Mouse (Mus musculus) midbrain, embryonic 12.5 days (tissue): Measurements from ENCODE around the gene 4931428L18Rik. TPM values are rescaled to one million over a fixed set of nuclear protein-coding genes. Genes with fewer than 3 reads are reported as not detected.

Source experiments
- ATAC-seq: fragments of 200-750 bp; cut with Nextera tagmentation; 2 replicates; pipeline ENCODE4 v1.8.0; 2017; ENCODE audit warnings: low read depth, moderate TSS enrichment, moderate library complexity; ENCODE audit not compliant: low FRiP score
- H3K27ac ChIP-seq: fragments of 300-500 bp; sonication (generic); replicated peaks from 2 replicates; pipeline ENCODE4 v1.5.1; 2016; ENCODE audit warnings: mild to moderate bottlenecking
- H3K27me3 ChIP-seq: fragments of 300-500 bp; sonication (generic); 2 replicates; pipeline ENCODE4 v1.6.1; 2016; ENCODE audit warnings: mild to moderate bottlenecking
- H3K36me3 ChIP-seq: fragments of 300-500 bp; sonication (generic); 2 replicates; pipeline ENCODE4 v1.6.1; 2016
- H3K4me1 ChIP-seq: fragments of 300-500 bp; sonication (generic); 2 replicates; pipeline ENCODE4 v1.6.1; 2016
- H3K4me2 ChIP-seq: fragments of 300-500 bp; sonication (generic); replicated peaks from 2 replicates; pipeline ENCODE4 v1.6.1; 2016; ENCODE audit warnings: mild to moderate bottlenecking, moderate library complexity
- H3K4me3 ChIP-seq: fragments of 300-500 bp; sonication (generic); 2 replicates; pipeline ENCODE4 v1.5.1; 2016; ENCODE audit warnings: mild to moderate bottlenecking
- H3K9ac ChIP-seq: fragments of 300-500 bp; sonication (generic); replicated peaks from 2 replicates; pipeline ENCODE4 v1.6.1; 2016; ENCODE audit warnings: mild to moderate bottlenecking, moderate library complexity
- H3K9me3 ChIP-seq: fragments of 300-500 bp; sonication (generic); 2 replicates; pipeline ENCODE4 v1.6.1; 2016; ENCODE audit warnings: mild to moderate bottlenecking
- WGBS: fragments of 180-500 bp; shearing (Covaris S2); methylation state at CpG from one replicate; pipeline ENCODE4 v1.1.7; 2016; 5-methylcytosine and 5-hydroxymethylcytosine counted together
- polyA plus RNA-seq: library from polyadenylated mRNA; unstranded; fragments of >200 nt; fragmentation: Nextera tagmentation; extraction: Ambion mirVana; gene quantifications from 2 replicates; pipeline ENCODE4 v1.2.1, GENCODE M21; 2016

The 4931428L18Rik gene
- polyA plus RNA-seq: not detected in 2 replicates

DNA sequence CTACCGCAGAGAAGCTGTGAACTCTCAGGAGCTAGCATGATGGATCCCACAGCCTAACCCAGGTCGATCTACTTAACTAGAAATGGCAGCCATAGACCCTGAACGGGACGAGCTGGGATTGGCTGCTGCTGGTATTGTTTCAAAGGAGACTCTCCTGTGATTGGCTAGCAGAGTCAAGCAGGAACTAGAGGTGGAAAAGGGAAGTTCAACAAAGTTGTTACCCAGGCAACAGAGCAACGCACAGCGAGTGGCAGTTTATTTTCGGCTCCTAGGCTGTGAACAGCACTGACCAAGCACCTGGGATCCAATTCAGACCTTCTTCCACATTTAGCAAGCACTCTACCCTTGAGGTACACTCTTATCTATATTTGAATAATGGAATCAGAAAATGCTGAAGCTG lies at the start of gene 4931428L18Rik, which contains the start of gene Pih1d3:
Gene 4931428L18Rik (minus strand): TSS at position 121 of the 400 bp plus-strand sequence.
Gene Pih1d3 (plus strand): TSS at position 275 of the 400 bp plus-strand sequence.
- no peaks in the 10 kb centered on the region for H3K27me3 ChIP-seq
- H3K4me2 ChIP-seq: no peak within 1 kb of the TSS
- H3K9ac ChIP-seq: no peak within 1 kb of the TSS
- no peaks in the 10 kb centered on the region for H3K36me3 ChIP-seq
- no peaks in the 10 kb centered on the region for H3K4me1 ChIP-seq
- WGBS: 86% methylated on average over 7 of the region's 7 CpGs
- H3K4me3 ChIP-seq: no peak within 1 kb of the TSS
- no peaks in the 10 kb centered on the region for H3K9me3 ChIP-seq
- no peak for ATAC-seq
- H3K27ac ChIP-seq: no peak within 1 kb of the TSS

DNA sequence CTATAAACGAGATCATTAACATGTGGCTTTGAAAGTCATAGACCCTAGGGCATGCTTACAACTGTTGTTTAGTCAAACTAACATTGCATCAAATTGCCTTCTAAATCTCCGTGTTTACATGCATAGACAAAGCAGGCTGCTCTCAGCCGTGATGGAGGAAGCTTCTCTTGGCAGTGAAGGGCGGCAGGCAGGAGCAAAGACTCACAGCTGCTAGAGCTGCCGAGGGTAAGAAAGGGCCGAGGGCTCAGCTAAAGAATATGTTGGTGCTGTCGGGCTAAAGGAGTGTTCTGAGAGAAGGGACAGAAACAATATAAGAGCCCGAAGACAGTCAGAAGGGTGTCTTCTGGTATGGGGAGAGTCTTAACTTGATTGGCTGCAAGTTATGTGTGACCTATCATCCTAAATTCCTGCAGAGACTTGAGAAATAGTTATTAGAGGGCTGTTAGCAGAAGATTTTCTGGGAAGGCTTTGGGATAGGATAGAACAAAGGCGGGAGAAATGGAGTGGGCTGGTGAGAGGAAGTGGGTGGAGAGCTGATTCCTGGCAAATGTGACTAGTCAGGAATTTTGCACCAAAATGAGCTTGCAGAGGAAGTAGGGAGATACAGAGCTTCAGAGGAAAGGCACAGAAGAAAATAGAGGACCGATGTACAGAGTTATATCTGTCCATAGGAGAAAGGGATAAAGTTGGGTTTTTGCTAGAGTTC lies 37.9 kb upstream of the 4931428L18Rik start:
- Histone ChIP-seq H3K4me3 (no peak overlapping the region), H3K27ac (no peak overlapping the region), H3K36me3 (no peaks in the 10 kb centered on the region), H3K9ac (no peak overlapping the region), H3K9me3 (no peaks in the 10 kb centered on the region), H3K4me1 (no peaks in the 10 kb centered on the region), H3K27me3 (no peaks in the 10 kb centered on the region), H3K4me2 (no peak overlapping the region)
- WGBS: 79% methylated on average over 10 of the region's 10 CpGs
- ATAC-seq: no peak

DNA sequence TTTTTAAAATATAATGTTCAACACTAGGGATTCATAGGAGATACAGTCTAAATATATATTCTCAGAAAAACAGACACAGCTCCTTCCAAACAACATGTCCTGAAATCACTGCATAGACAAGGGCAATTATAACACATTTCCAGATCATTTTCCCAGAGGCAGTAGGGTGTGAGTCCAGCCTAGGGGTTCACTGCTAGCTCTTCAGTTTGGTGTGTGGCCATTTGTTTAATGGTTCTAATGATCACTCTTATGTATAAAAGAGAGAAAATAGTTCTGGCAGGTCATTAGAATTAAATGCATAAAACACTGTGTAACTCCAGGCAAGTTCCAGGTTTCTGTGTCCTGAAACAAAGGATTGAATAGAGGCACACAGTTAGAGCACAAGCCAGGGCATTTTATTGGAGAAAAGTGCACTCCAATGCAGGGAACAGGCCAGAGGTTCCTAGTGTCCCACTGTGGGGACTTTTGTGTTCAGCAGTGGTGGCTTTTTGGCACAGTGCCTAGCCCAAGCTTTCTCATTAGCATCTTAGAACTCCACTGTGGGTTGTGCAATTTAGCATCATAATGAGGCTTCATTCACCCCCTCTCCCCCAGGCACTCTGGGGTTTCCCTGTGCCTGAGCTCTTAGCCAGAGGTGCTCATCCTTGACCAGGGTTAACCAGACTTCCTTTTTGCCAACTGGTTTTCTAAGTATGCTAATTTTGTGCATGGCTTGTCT lies 11.0 kb upstream of the 4931428L18Rik start:
- peak; percentile 92 for ATAC-seq
- no peak overlapping the region for H3K4me3 ChIP-seq

DNA sequence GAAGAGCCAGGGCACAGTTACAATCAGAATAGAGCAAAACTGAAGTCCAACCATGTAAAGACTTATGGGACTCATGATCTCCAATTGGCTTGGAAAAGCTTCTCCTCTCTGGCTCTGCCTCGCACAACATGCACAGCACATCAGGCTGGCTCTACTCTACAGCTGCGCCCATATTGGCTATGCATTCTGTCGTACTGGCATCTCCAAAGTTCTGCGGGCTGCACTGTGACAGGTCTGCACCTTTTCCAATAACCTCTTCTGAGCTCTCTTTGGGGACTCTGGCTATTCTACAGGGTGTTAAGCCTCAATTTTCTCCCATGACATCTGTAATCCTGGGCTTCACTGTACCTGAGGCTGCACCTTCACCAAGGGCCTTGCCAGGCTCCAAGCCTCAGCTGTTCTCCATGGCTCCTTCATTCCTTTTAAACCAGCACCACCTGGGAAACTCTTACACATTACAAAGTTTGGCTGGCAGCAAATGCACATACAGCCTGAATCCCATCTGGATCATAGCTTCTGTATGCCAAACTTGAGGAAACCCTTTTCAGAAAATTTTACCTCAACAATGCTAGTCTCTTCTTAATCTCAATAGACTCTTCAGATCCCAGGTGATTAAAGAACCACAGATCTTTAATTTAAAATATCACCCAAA lies 1.8 kb downstream of the 4931428L18Rik start:
- ATAC-seq: no peak
- no peaks in the 10 kb centered on the region for H3K4me1 ChIP-seq
- WGBS: 90% methylated on average over 4 of the region's 4 CpGs

More for the DNA sequence above, 11.0 kb upstream of the 4931428L18Rik start:
- Histone ChIP-seq H3K9me3 (no peaks in the 10 kb centered on the region), H3K27me3 (no peaks in the 10 kb centered on the region), H3K27ac (no peak overlapping the region), H3K4me2 (no peak overlapping the region), H3K4me1 (peaks cover 9% of the 10 kb centered on the region), H3K9ac (no peak overlapping the region), H3K36me3 (no peaks in the 10 kb centered on the region)

DNA sequence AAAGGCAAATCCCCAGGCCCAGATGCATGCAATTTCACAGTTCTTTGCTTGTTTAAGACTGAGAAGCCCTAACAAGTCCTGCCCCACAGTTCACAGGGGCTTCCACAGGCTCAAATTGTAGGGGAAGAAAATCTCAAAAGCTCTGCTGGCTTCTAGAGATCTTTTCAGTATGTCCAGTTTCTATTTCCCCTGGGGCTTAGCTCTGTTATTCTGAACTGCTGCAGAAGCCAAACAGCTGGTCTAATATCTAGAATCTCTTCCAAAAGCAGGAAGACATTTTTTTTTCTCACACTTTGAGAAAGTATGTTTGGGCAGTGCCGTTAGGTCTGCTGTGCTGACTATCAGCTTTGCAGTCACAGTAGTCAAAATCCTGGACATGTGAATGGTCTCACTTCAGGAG lies 7.7 kb downstream of the 4931428L18Rik start:
- Histone ChIP-seq H3K36me3 (no peaks in the 10 kb centered on the region), H3K4me2 (no peak overlapping the region), H3K4me3 (no peak overlapping the region), H3K9ac (no peak overlapping the region), H3K27me3 (no peaks in the 10 kb centered on the region), H3K9me3 (no peaks in the 10 kb centered on the region), H3K27ac (no peak overlapping the region), H3K4me1 (no peaks in the 10 kb centered on the region)
- ATAC-seq: no peak
- WGBS: 85% methylated on average over 1 of the region's 1 CpGs

More for the DNA sequence above, 1.8 kb downstream of the 4931428L18Rik start:
- H3K27me3 ChIP-seq: no peaks in the 10 kb centered on the region
- H3K9me3 ChIP-seq: no peaks in the 10 kb centered on the region
- no peak overlapping the region for H3K27ac ChIP-seq
- H3K36me3 ChIP-seq: no peaks in the 10 kb centered on the region
- H3K9ac ChIP-seq: no peak overlapping the region
- H3K4me2 ChIP-seq: no peak overlapping the region
- no peak overlapping the region for H3K4me3 ChIP-seq

DNA sequence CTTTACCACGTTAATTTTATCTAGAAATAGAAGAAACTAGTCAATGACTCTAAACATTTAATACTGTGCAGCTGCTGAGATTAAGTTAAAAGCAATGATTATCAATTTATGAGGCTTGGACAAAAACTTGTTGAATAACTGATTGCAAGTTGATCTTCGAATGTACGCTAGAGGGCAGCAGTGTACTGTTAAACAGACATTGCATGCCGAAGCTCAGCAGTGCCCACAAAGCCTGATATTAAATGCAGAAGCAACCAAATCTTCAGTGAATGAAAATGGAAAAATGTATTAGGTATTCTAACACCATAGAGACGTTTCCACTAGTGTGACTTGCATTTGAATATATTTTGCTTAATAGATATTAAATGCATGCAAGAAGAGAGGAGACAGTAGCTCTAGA lies 12.3 kb downstream of the 4931428L18Rik start:
- Histone ChIP-seq H3K4me1 (no peaks in the 10 kb centered on the region), H3K9ac (no peak overlapping the region), H3K4me3 (no peak overlapping the region), H3K9me3 (no peaks in the 10 kb centered on the region), H3K36me3 (no peaks in the 10 kb centered on the region), H3K27ac (no peak overlapping the region), H3K4me2 (no peak overlapping the region), H3K27me3 (no peaks in the 10 kb centered on the region)
- ATAC-seq: peak; percentile 80
- 4% methylated on average over 5 of the region's 5 CpGs for WGBS

DNA sequence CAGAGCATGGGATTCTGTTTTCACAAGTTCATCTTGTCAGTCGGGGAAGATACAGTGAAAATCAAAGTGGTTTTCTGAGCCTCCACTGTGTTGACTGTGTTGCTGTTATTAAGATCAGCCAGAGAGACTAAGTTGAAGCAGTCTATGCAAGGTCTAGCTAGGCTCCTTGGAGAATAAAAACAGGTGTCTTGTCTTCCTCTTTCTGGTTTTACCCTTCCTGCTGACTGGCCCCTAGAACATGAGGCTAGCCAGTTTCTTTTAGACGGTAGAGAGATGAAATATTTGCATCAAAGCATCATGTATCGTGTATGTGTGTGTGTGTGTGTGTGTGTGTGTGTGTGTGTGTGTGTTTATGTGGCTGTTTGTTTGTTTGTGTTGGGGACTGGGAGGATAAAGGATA lies 16.7 kb downstream of the 4931428L18Rik start:
- no peaks in the 10 kb centered on the region for H3K36me3 ChIP-seq
- H3K27me3 ChIP-seq: no peaks in the 10 kb centered on the region
- H3K4me3 ChIP-seq: no peak overlapping the region
- no peak overlapping the region for H3K4me2 ChIP-seq
- H3K9me3 ChIP-seq: no peaks in the 10 kb centered on the region
- H3K4me1 ChIP-seq: no peaks in the 10 kb centered on the region
- WGBS: 85% methylated on average over 3 of the region's 3 CpGs
- no peak overlapping the region for H3K9ac ChIP-seq
- no peak overlapping the region for H3K27ac ChIP-seq
- no peak for ATAC-seq

DNA sequence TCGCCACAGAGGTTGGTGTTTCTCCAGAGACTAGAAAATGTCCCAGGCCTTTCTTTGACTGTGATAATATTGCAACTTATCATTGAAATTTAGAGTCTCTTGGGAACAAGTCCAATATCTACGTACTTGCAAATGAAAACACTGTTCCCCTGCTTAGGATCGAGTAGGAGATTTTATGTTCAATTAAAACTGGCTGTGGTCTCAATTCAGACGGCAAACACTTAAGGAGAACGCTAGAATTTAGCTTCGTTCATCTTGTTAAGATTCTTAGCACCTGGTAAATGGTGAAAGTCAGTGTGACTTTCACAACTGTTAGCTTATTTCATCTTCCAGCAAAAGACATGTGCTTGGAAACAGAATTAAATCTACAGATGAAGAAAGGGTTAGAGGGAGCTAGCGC lies 17.1 kb downstream of the 4931428L18Rik start:
- no peak for ATAC-seq
- Histone ChIP-seq H3K9me3 (no peaks in the 10 kb centered on the region), H3K4me1 (no peaks in the 10 kb centered on the region), H3K27ac (no peak overlapping the region), H3K9ac (no peak overlapping the region), H3K4me3 (no peak overlapping the region), H3K36me3 (no peaks in the 10 kb centered on the region), H3K4me2 (no peak overlapping the region), H3K27me3 (no peaks in the 10 kb centered on the region)
- WGBS: 85% methylated on average over 7 of the region's 7 CpGs

DNA sequence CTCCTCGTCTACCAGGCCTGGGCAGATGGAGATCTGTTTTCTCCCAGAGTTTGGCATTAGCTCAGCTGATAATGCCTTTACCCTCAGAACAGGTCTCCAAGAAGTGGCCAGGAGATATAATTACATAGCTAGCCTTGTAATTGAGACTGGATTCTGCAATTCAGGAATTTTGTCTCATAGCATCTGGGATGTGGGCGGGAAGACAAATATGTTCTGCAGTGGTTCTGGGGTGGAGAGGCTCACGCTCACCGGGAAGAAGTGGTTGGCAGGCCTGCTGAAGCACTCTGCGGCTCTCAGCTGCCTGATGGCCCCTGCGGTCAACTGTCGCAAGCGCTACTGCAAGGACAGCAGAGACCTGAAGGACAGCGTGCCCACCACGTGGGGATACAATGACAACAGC lies 18.7 kb downstream of the 4931428L18Rik start:
- no peak overlapping the region for H3K4me2 ChIP-seq
- no peaks in the 10 kb centered on the region for H3K27me3 ChIP-seq
- 92% methylated on average over 10 of the region's 10 CpGs for WGBS
- ATAC-seq: no peak
- no peaks in the 10 kb centered on the region for H3K4me1 ChIP-seq
- H3K9me3 ChIP-seq: no peaks in the 10 kb centered on the region
- H3K27ac ChIP-seq: no peak overlapping the region
- H3K36me3 ChIP-seq: no peaks in the 10 kb centered on the region
- H3K4me3 ChIP-seq: no peak overlapping the region
- H3K9ac ChIP-seq: no peak overlapping the region

DNA sequence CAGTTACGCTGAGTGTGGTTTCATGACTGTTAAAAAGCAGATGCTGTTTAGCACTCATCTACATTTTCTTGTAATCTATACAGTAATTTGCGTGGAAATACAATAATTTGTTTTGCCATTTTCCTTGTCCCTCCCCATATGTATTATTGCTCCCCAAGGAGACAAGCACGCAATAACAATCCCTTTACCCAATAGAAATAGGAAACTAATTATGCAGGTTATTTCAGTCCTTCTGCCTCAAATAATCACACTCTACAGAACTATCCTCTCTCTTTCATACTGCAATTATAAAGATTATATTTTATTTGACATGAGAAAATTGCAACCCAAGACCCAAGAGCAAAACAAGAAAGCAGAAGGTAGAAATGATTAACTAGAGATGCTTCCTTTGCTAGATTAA lies 25.5 kb downstream of the 4931428L18Rik start:
- no peaks in the 10 kb centered on the region for H3K9me3 ChIP-seq
- no peaks in the 10 kb centered on the region for H3K27me3 ChIP-seq
- no peak overlapping the region for H3K4me3 ChIP-seq
- no peak overlapping the region for H3K9ac ChIP-seq
- no peak for ATAC-seq
- WGBS: 92% methylated on average over 3 of the region's 3 CpGs
- H3K4me2 ChIP-seq: no peak overlapping the region
- H3K36me3 ChIP-seq: no peaks in the 10 kb centered on the region
- no peaks in the 10 kb centered on the region for H3K4me1 ChIP-seq
- no peak overlapping the region for H3K27ac ChIP-seq

DNA sequence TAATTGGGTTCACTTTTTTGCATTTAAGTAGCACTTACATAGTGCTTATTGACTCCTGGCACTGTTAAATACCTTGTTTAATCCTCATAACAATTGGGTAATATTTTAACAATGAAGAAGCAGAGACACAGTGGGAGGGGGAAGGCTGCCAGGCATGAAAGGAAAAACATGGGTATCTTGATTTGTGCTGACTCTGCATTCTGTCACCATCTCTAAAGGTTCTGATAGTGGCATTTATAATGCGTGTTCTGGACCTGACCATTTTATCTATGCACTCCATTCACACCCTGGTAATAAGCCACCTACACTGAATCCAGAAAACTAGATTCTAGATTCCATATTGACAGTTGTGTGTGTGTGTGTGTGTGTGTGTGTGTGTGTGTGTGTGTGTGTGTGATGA lies 26.9 kb downstream of the 4931428L18Rik start:
- Histone ChIP-seq H3K9me3 (no peaks in the 10 kb centered on the region), H3K4me1 (no peaks in the 10 kb centered on the region), H3K4me2 (no peak overlapping the region), H3K9ac (no peak overlapping the region), H3K27ac (no peak overlapping the region), H3K36me3 (no peaks in the 10 kb centered on the region), H3K4me3 (no peak overlapping the region), H3K27me3 (no peaks in the 10 kb centered on the region)
- ATAC-seq: no peak
- 78% methylated on average over 1 of the region's 1 CpGs for WGBS

DNA sequence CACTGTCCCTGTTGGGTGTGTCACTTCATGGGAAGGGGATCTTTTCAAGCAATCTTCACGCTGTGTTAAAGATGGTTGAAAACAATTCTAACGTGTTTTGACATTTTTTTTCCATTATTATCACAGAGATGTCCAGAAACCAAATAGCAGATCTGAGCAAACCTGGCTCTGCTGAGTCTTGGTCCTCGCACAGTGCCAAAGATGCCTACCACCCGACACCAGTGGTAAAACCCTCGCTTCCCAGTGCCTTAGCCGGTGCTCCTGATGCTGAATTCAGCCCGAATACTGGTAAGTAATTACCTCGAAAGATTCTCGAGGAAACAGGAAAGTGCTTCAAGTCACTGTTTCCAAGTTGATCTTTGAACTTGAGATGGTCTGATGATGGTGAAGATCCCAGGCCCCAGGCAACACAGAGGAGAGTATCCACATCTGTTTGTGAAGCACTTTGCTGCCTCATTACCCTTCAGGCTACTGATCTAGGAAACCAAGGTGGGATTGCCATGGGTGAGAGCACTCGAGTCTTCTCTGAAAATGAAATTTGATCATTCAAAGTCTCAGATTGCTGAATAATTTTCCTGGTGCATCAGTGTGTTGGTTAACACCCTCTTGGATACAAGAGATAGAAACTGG lies 32.1 kb downstream of the 4931428L18Rik start:
- H3K27ac ChIP-seq: no peak overlapping the region
- ATAC-seq: no peak
- 87% methylated on average over 10 of the region's 10 CpGs for WGBS

More for the DNA sequence above, 32.1 kb downstream of the 4931428L18Rik start:
- Histone ChIP-seq H3K4me1 (no peaks in the 10 kb centered on the region), H3K9me3 (no peaks in the 10 kb centered on the region), H3K36me3 (no peaks in the 10 kb centered on the region), H3K27me3 (no peaks in the 10 kb centered on the region), H3K4me3 (no peak overlapping the region), H3K9ac (no peak overlapping the region), H3K4me2 (no peak overlapping the region)
